Mouse (Mus musculus): ENCODE measurements at regions not wholly inside any gene's neighbourhood (a gene's known extent, or its start where the extent isn't known, plus 50 kb on each side); places are given as distances from the start of the nearest gene placed in this dataset.
"Not testable (repeated sequence)": the region's sequence is repeated elsewhere in the genome, so short reads cannot be mapped to it uniquely, and the experiment has no call there.

DNA sequence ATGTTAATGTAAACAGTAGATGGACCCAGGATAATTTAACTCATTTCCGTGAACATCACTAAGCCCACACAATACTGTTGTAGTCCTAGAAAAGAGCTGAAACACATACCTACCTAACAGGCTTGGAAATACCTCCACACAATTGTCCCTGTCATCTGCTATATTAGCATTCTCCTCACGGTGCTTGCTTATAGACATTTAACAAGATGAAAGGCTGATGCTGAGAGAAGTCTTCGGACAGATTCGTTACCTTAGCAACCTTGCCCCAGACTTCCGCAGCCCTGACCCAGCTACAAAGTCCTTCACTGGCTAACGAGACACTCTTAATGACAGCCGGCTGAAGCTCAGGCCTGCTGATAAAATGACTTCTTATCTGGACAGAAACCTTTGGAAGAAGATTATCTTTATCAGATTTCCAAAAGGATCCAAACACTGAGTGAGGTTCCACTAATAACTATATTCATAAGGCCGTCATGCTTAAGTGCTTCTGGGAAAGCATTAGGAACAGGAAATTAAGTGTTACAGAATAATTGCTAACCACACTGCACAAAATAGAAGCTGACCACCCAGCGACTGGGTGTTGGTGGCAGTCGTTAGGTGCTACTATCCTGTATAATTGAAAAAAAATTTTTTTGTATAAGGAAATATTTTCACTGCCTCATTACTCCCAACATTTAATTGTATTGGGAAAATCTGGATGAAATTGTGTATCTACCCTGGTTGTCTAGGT, 267.0 kb upstream of the Tmpo start:
- DNase-seq (ENCODE audit: low read depth): no peak

DNA sequence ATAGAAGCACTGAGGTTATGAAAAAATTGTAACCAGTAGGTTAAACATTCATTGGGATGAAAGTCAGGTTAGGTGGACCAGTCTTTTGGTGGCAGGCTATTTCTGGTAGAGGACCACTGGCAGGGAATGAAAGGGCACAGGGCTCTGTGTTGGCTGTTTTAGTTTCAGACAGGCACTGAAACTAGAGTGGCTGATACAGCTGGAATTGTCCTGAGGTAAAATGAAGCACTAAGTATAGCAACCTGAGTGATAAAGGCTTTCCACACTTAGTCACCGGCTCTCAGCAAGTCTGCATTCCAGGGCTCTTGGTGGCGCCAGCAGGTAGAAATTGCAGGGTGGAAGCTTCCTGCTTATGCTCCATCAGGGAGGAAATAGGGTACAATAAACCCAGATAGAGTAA, 262.2 kb upstream of the Tmpo start:
- DNase-seq (ENCODE audit: low read depth): no peak

DNA sequence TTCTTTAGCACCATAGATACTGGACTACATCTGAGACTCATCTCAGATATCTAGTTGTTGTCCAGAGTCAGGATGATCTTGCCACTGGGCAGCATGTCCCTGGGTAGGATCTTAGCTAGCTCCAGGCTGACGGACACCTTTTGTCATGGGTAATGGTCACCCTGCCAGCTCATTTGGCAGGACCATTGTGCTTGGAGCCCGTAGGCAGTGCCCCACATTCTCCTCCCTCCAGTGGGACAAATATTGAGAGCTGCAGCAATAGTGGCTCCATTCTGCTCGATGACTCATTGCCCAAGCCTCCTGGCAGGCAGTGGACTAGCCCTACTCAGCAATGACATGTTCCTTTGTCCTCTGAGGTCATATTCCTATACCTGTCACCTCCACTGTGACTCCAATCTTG, 258.9 kb upstream of the Tmpo start:
- no peak for DNase-seq (ENCODE audit: low read depth)

DNA sequence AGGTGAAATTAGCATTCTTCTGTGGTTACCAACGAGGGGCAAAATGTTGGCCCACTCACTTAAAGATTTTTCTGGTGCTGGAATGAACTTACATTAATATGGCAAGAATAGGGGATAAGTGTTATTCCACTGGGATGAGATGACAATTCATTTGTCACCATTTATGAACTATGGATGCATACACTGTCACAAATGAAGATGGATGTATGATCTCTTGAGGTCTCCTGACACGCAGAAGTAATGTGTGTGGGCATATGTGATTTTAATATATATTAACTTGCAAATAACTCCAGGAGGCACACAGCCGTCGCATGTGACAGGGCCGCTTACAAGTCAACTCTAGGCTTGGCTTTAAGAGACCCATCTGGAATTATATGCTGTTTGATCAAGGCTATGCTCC, 256.8 kb upstream of the Tmpo start:
- no peak for DNase-seq (ENCODE audit: low read depth)

DNA sequence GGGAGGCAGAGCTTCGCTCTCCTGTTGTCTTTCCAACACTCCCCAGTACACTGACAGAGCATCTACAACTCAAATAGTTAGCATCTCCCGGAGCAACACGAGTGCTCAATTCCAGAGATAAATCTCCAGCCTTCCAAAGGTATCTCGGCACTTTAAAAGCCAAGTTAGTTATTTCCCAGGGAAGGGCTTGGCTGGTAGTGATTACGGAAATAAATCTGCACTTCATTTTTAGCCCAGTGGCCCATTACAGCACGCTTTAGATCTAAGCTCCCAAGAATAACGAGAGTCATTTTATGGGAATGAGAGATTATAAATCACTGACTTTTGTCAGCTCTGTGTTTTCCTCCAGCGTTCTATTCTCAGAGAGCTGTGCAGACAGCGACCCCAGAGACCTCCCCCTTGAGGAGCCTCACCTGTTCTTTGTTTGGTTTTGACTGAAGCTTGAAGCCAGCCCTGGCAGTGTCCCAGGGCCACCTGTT, 255.0 kb upstream of the Tmpo start:
- DNase-seq (ENCODE audit: low read depth): no peak

DNA sequence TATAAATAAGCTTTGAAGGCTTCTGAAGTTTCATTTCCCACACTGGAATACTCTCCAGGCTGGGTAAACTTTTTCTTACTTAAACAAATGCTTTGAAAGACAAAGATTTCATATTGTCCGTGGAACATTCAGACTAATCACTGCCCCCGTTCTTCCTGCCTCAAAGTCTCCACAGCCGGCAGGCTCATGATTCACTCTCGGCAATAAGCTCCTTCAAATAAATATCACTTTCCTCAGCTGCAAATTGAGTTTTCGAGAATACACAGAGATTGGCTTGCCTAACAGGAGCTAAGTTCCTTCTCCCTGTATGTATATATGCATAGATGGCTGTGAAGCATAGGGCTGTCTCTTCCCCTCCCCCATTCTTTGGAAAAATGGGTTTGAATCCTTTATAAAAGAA, 249.2 kb upstream of the Tmpo start:
- DNase-seq (ENCODE audit: low read depth): no peak

DNA sequence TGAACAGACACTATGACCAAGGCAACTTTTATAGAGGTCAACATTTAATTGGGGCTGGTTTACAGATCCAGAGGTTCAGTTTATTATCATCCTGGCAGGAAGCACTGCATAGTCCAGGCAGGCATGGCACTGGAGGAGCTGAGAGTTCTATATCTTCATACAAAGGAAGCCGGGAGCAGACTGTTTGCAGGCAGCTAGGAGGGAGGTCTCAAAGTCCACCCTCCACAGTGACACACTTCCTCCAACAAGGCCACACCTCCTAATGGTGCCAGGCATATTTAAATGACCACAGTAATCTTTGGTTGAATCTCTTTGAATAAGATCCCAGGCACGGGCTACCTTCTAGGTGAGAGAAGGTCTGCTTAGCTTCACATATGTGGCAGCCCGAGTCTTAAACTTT, 245.5 kb upstream of the Tmpo start:
- DNase-seq (ENCODE audit: low read depth): no peak

DNA sequence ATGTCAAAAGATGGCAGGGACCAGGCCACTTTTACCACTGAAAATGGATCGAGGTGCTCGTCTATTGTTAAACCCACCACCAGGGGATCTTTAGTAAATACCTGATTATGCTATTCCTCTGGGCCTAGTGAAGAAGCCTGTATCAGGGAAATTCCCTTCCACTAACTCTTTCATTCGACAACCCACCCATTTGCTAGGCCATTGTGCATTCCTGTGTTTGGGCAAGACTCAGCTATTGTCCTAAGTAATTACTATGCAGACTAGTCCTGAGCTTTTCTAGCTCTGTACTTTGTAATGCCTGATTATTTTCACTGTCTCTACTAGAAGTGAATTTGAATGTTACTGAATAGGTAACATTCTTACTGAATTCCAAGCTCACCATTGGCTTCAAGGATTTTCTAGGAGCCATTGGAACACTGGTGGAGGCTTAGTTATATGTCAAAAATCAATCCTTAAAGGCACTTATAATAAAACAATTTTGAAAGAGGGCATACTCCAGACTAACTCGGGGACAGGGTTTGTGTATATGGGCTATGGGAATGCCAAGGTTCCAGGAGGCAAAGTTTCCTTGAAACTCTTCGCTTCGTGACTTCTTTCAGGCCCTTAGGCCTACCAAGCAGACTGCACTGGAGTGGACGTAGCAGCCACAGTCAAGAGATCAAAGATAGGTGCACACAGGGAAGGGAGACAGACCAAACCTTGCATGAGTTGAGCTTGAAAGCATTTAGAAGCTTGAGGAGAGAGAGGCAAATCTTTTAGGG, 244.7 kb upstream of the Tmpo start:
- not testable (repeated sequence) for DNase-seq (ENCODE audit: low read depth)

DNA sequence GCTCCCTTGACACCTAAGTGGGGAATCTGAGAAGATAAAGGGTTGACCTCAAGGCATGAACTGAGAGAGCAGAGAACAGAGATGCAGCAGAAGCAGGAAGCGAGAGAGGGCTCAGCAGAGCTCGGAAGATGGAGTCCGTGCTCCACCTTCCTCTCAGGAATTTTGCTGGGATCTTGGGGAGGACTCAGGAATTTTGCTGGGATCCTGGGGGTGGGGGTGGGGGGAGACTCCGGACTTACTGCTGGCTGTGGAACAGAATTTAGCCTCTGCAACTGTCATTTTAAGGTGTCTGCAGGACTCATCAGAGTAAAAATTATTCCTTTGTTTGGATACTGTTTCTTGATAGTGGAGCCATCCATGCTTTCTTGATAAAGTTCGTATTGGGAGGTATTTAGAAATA, 243.7 kb upstream of the Tmpo start:
- no peak for DNase-seq (ENCODE audit: low read depth)

DNA sequence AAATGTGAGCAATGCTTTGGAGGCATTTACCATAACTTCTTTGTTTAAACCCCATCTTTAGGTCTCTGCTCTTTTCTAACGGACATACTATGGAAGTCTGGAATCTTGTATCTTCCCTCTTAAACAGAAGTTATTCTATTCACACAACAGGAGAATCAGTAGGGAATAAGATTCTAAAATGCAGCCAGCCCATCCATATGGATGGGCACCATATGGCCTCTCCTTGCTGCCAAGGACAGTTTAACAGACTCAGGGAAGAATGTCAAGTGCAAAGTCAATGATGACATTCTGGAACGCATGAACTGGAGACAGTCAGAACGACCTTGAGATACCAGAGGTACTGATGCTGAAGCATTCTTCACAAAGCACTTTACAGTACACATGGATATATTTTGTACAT, 206.1 kb upstream of the Tmpo start:
- DNase-seq (ENCODE audit: low read depth): no peak

DNA sequence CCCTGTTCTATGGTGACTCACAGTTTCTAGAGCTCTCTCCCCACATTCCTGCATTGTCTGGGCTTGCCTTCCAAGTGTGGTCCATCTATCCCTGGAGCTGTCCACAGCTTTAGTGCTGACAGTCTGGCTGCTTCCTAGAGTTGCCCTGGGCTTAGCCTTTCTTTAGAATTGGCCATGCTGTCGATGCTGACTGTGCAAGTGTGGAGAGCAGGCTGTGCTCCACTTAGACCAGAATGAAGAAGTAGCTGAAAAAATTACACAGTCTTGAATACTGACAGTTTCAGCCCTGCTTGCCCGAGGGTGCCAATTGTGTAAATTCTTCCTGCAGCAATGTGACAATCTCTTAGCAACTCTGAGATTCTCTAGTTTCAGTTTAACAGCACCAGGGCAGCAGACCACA, 203.3 kb upstream of the Tmpo start:
- peak; percentile 60 for DNase-seq (ENCODE audit: low read depth)

DNA sequence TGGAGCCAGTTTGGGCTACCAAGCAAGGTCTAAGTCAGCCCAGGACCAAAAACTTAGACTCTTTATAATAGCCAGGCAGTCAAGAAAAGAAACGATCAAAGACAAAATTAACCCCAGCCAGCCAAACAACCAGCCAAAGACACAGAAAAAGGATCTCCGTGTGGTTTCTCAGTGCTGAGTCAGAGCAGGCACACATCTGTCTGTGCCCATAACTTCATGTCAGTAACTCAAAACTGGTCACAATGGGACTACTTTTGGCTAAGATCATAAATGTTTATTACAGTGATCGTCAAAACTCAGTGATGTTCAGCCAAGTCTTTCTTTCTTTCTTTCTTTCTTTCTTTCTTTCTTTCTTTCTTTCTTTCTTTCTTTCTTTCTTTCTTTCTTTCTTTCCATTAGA, 195.6 kb upstream of the Tmpo start:
- DNase-seq (ENCODE audit: low read depth): no peak

DNA sequence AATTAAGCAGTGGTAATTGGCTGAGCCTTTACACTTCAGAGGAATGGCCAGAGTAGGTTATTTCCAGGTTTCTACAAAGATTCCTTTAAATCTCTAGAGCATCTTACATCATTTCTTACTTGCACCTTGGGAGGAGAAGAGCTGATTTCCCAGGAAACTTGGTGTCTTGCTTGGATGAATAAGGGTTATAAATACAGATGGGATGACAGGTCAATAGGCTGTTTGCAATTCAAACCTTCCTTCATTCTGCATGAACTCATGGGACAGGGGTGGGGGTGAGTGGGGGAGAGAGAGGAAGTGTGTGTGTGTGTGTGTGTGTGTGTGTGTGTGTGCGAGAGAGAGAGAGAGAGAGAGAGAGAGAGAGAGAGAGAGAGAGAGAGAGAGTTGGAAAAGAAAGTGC, 186.4 kb upstream of the Tmpo start:
- no peak for DNase-seq (ENCODE audit: low read depth)

DNA sequence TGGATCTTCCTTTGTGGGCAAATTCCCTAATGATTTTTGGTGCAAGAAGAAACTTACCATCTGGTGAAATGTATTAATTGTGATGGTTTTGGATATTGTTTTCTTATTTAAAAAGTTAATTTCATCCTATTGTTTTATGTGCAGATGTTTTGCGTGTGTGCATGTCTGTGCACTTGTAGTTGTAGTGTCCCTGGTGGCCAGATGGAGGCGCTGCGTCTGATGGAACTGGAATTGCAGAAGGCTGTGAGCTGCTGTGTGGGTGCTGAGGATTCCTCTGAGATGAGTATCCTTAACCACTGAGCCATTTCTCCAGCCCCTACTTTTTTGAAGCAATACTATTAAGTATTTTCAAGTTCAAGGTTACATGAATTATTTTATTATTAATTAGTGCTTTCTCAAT, 181.5 kb upstream of the Tmpo start:
- no peak for DNase-seq (ENCODE audit: low read depth)

DNA sequence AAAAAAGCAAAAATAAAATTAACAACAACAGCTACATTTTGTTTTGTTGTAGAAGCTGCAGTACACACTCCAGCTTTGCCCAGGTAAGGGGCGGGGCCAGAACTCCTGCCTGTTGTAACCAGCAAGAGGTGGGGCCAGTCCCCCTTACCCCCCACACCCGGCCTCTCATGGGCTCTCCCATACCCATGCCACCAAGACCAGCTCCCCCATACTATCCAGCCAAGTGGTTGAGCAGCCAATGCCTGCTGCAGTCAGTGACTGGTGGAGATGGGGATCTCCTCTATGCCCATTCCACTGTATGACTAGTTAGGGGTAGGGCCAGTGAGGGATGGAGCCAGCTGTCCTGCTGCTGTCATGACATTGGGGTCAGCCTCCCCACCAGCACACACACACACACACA, 180.5 kb upstream of the Tmpo start:
- DNase-seq (ENCODE audit: low read depth): no peak

DNA sequence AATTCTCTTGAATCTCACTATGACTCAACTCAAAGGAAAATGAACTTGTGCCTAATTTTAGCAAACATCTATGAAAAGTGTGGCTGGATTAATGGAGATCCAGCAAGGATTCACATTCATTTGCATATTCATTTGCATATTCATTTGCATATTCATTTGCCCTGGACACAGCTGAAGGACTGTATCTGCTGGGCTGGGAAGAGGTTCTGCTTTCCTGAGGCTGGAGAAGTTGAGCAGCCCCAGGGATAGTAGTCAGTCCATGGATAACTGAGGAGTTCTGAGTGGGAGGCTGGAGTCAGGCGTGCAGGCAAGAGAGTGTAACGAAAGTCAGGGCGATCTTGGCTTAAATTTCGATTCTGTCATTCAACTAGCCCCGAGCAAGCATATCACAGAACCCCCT, 164.3 kb upstream of the Tmpo start:
- DNase-seq (ENCODE audit: low read depth): no peak

DNA sequence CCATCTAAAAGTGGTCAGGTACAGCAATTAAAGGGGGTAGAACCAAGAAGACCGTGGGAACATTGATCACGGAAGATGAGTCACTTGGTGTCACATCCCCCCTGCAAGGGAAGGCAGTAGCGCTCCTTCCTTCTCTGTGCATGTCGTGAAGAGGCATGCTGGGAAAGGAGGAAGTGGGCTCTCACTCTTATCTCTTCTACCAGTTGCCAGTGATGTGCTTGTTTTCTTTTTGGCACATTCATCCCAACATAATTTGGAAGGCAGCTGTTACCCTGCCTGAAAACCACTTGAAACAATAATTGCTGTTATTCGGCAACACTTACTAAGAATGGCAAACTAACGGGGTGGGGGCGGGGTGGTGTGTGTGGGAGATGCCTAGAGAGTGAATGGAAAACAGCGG, 161.0 kb upstream of the Tmpo start:
- no peak for DNase-seq (ENCODE audit: low read depth)

DNA sequence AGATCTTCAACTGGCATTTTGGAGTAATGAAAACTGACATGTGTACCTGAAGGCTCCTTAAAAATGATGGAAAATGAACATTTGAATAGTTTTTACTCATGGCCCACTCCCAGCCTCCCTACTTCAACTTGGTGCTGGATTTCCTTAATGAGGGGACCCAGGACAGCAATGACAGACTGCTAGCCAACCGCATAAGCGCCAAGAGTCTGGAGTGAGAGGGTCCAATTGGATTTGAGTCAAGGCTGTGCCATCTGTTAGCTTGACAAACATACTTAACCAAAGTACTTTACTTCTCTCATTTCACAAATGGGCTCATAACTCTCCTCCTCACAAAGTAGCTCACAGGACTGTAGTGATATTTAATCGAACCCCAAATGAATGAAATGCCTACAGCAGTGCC, 158.2 kb upstream of the Tmpo start:
- no peak for DNase-seq (ENCODE audit: low read depth)

DNA sequence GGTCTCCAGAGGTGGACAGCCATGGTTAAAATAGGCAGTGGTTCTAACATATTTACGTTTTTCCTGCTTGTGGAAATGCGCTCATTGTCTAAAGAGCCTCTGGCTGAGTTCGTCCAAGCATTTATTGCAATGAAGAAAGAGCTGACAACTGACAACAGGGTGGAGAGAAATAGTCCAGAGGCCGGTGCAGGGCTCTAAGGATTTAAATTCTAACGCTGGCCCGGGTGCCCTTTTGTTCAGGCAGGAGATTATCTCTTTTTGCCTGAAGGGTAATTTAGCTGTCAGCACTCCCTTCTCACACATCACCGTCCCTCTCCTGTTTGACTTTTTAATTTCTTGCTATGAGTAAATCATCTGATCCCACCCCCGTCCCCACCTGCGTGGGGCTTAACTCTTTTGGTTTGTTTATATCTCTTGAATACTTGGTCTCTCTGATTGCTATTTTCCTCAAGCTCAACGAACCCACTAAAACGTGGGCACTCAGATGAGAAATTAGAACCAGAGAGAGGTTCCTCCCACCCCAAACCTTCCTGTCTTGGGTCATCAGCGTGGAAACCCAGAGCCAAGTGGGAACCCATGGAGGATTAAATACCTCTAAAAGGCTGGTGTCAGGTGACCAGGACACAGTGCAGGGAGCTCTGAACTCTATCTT, 145.7 kb upstream of the Tmpo start:
- DNase-seq (ENCODE audit: low read depth): no peak

DNA sequence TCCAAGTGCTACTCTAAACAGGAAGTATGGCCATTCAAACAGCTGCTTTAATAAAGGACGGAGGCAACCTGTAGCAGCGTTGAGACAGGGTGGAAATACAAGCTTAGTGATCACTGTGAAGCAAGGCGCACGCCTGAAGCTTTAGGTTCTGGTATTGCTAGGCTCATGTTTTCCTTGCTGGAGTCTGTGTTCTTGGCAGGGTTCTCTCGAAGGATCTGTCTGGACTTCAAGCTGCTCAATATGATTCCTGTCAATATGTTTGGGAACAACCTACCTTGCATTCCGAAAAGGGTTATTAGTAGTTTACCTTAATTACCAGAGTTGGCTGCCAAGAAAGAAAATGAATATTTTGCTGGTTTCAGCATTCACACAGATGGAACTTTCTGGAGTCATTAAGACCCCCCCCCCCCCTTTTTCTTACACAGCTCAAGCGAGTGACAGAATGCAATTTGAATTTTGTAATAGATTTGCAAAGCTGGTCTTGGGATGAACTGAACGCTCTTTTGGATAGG, 145.1 kb upstream of the Tmpo start:
- no peak for DNase-seq (ENCODE audit: low read depth)

DNA sequence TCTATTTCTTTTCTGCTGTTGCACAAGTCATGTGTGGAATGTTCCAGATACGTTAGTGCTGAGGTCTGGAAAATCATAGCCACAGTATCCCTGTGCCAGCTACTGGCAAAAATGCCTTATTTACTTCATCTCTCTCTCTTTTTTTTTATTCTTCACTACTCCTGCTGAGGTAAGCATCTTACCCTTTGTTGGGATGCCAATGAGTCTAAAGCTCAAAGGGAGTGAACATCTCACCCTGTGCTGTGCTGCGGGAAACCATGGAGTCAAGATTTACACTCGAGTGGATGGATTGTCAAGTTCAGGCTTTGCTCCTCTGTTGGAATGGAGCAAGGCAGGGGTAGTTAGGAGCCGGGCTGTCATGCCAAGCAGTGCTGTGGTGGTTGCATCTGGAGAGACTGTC, 140.1 kb upstream of the Tmpo start:
- no peak for DNase-seq (ENCODE audit: low read depth)

DNA sequence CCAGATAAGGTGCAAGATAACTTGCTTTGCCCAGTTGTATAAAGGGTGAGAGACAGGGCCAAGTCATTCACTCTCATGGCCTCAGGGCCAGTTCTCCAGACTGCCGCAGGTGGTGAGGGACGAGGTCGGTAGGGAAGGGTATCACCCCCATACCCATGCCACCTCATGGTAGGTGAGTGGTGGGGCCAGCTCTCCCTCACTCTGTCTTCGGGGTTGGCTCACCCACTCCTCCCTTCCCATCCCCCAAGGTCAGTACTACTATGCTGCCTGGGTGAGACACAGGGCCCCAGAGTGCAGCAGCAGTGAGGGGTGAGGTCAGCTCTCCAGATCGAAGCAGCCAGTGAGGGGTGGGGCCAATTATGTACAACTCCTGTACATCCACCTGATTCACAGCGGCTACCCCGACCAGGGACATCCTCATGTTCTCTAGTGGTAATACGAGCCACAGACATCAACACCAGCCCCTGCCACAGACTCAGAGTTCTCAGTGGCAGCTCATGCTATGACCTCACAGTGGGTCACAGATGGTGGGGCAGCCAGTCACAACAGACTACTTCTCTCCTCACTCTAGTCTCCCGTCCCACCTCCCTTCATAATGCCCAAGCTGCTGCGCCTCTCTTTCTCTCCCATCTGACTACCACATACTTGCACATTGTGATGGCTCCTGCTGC, 138.5 kb upstream of the Tmpo start:
- DNase-seq (ENCODE audit: low read depth): no peak

DNA sequence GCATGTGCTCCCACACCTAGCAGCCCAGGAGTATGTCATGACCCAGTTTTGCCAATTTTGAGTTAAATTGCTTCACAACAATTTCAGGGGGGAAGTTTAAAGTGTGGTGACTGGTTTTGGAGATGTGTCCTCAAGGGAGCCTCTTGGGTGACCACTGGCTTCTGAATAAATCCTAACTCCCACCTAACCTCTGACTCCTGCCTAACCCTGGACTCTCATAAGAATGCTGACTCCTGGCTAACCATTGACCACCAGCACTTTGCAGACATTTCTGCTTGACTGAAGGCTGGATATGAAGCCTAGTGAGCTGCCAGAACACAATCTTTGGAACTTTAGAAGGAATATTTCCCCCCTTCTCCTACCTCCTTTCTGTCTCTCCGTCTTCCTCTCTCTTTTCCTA, 133.3 kb upstream of the Tmpo start:
- no peak for DNase-seq (ENCODE audit: low read depth)
